Mouse (Mus musculus) CH12F3 (cell line): ENCODE results near the gene Vps37b.

ENCODE experiments used
- in situ Hi-C: fragments of 300-500 bp; cut with MboI; formaldehyde crosslinking; loops from 2 replicates; pipeline ENCODE4 v1.14.3; 2020; ENCODE audit warnings: low sequenced_read_pairs

The Vps37b gene

DNA sequence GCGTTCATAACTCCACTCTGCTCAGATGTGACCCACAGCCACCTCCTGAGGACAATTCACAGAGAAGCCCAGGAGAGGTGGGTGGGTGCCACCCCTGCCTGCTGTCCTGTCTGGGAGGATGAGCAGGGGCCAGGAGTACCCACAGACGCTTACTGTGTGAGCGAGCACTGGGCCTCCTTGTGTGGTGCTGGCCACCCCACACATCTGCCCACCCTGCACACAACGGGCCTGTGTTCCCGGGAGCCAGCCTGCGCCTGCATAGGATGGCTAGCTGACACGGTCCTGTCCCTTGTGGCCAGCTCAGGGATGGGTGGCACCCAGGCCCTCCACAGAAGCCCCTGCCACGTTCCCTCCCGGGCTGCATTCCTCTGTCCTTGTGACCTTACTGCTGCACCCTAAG is 46.6 kb downstream of the Vps37b start:
- in situ Hi-C loops = loop anchor here (5.0 kb wide), 1 partner anchor 38 kb away; no protein-coding TSS in a partner anchor

DNA sequence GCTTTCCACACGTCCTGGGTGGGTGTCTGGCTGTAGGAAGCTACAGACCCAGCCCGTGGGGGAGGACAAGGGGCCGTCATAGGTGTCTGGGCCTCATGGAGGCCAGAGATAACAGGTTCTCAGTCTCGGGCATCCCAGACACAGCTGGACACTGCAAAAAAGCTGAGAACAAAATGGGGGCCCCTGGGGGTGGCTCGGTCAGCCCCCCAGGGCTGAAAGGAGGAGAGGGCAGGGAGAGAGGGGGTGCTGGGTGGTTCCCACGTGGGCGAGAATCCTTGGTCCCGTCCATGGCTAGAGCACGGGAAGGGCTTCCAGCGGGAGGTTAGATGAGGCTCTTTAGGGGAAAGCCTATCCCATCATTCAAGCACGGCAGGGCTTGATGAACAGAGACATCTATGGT is 49.2 kb downstream of the Vps37b start:
- in situ Hi-C loops = no loop called here

DNA sequence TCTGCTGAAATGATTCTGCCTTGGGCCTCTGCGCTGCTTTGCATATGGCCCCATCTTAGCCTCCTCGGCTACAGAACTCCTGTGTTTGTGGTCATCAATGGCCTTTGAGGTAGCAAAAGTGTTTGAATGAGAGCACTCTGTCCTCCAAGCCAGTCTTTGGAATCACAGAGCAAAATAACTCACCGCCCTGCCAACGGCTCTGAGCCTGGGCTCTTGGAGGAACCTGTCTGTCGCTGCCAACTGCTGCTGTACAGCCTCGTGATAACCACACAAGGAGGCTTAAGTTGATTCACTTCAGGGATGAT is 50.9 kb downstream of the Vps37b start:
- in situ Hi-C loops = no loop called here

DNA sequence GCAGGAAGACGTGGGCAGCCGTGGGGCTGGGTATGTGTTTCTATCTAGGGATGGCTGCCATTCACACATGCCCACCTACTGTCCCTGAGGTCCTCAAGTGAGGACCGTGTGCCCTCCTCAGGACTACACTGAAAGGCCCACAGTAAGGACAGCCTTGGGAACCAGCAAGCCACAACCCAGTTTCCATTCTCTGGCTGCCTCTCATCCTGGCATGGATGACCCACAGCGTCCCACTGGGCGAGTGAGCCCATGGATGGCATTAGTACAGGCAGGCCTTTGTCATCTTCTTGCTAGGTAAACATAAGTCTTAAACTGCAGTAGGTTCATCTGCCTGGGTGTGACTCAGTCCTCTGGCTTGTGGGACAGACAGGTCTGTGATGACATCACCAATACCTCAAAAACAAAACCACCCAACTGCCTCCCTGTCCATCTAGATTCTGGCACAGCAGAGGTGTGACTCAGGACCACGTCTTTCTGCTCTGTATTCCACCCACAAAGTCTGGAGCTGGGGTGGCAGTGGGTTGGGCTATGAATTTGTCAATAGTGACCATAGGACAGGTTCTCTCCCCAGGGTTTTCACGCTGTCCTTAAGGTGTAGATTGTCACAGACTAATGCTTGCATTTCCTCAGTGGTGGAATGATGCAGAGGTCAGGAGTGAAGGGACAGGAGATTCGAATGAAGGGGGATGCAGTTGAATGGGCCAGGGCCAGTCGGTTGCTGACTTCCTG is 51.4 kb downstream of the Vps37b start:
- in situ Hi-C loops = no loop called here

DNA sequence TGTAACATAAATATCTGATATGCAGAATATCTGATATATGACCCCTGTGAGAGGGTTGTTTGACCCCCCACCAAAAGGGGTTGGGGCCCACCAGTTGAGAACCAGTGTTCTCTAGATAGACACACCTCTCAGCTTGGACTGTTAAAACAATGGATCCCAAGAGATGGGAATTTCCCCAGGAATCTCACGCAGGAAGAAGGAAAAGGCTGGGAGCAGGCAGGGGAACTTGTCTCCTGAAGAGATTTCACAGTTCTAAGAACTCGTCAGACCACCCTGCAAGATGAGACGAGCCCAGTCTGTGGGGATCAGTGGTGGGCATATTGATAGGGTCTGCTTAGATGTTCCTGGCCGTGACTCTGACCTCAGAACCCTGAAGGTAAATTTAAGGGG is 52.1 kb downstream of the Vps37b start:
- in situ Hi-C loops = no loop called here

DNA sequence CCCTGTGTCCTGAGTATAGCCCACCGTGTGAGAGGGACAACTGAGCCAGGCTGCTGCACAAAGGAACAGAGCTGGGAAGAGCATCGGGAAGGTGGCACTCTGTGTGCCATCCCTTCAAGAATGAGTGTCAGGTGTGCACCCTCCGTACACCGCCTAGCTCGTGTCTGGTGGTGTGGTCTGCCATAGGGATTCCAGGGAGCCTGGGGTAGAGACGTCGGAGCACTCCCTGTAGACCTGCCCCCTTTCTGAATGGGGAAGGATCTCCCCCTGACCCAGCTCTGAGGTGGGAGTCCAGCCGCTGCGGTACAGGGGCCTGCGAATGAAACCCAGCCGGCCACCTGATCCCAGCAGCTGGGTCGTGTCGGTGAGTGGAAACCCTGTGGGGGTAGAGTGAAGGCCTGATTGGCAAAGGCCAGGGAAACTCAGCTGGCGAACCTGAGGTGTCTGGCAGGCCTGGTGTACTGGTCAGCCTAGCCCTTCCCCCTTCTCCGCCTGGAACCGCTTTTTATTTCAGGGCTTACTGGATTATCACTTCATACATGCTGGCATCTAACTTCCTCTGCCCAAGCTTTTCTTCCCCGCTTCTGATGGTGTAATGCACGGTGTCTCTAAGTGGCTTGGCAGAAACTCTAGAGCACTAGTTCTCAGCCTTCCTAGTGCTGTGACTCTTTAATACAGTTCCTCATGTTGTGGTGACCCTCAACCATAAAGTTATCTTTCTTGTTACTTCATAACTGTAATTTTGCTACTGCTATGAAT is 52.7 kb downstream of the Vps37b start:
- in situ Hi-C loops = no loop called here

DNA sequence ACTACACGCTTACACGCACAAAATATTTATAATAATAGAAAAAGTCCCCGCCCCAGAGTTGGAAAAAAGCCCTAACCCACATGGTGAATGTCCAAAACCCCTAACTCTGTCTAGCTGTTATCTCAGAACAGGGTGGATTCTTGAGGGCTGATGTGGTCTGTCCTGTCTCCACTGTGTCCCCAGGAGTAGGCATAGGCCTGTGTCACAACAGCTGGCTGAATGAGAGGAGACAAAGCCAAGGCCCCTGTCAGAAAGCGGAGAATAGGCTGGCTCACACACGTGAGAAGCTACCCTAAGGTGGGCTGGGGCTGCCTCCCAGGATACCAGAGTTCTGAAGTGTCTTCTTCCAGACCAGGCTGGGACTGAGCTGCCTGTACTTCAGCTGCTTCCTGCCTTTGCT is 53.9 kb downstream of the Vps37b start:
- in situ Hi-C loops = no loop called here

DNA sequence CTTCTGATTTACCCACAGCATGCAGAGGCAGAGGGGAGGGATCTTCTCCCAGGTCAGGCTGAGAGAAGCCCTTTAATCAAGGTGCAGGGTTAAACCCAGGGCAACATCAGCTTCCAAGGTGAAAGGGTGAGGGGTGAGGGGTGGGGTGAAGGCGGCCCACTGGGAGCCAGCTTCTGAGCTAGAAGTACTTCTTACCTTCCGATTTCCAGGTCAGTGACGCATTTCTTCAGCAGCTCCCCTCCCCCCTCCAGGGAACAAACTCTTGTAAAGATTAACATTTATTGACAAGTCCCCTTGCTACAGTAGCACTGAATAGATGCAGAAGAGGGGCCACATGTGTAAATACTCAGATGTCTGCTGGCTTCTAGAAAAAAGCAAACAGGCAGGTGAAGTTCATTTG is 54.8 kb downstream of the Vps37b start:
- in situ Hi-C loops = no loop called here

DNA sequence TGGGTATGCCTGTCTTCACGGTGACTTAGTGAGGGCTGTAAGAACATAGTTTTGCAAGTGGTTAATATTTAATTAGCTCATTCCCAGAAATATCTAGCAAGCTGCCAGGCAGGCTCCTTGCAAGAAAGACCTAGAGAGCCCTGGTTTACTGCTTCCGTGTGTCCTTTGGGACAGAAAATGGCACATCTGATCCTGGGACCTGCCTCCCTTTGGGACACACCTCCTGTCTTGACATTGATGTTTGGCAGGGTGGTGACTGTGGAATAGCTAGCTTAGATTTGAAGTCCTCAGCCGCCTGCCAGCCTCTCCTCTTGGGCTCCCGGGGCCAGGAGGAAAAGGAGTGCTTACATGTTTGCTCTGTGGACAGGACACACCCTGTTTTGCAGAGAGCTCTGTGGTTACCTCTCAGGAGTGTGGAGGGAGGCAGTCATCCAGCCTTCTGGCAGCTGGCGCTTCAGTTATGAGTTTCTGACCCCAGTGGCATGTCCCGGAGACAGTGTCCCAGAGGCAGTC is 56.3 kb downstream of the Vps37b start:
- in situ Hi-C loops = no loop called here

DNA sequence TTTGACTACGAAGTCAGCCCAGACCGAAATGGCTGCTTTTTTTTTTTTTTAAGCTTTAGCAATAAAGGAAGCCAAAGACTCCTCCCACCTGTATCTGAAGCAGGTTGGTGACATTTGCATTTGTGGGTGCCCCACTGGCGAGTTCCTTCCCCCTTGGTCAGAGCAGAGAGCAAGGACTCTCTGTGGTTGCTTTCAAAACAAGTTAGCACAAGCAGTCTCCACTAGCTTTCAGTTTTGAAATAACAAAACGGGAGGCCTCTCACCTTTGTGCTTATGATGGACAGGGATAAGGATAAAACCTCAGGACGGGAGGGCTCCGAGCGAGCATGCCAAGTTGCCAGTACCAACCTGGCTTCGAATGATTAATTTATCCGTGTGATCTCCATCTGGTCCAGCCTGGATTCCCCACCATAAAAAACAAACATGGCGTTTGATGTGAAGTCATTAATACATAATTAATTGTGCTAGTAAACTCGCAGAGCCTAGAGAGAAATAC is 57.4 kb downstream of the Vps37b start:
- in situ Hi-C loops = no loop called here

DNA sequence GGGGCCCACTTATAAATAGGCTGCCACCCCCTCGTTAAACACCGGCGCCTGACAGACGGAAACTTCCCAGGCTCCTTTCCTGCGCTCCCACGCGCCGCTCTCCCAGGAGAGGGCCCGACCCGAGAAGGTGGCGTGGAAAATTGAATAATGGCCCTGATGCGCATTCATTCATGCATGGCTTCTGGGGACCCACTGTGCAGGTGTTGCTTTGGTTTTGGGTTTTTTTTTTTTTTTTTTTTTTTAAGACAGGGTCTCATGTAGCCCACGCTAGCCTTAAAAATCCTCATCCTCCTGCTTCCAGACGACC is 57.9 kb downstream of the Vps37b start:
- in situ Hi-C loops = no loop called here

DNA sequence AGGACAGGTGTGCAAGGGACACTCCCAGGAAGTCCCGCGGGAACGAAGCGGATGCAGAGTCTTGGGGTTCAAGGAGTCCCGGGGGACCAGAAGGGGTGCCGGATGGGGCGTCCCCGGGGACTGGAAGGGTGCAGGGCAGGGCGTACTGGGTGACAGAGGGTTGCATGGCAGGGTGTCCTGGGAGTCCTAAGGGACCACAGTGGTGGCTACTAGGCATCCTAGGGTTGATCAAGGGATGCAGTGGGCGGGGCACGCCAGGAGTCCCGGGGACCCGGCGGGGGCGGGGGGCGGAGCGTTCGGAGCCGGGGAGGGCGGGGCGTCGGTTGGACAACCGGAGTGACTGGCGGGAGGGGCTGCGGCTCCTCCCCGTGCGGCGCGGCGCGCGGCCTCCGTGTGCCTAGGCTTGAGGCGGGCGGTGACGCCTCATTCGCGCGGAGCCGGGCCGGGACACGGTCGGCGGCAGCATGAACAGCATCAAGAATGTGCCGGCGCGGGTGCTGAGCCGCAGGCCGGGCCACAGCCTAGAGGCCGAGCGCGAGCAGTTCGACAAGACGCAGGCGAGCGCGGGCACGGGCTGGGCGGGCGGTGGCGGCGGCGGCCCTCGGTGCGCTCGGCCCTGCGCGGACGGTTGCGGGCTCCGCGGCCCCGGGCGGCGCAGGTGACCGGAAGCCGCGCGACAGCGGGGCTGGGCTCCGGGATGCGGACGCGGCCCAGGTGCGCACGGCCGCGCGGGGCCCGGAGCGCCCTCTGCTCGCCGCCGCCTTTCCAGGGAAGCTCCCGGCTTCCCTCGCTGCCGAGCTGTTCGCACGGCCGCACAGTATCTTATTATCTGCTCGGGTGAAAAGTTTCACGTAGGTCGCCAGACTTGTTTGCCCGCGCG is 58.5 kb downstream of the Vps37b start, which contains the start of gene Hip1r:
TSS of gene Hip1r (plus strand) at position 330 of the 880 bp plus-strand sequence.
- in situ Hi-C loops = no loop called here

DNA sequence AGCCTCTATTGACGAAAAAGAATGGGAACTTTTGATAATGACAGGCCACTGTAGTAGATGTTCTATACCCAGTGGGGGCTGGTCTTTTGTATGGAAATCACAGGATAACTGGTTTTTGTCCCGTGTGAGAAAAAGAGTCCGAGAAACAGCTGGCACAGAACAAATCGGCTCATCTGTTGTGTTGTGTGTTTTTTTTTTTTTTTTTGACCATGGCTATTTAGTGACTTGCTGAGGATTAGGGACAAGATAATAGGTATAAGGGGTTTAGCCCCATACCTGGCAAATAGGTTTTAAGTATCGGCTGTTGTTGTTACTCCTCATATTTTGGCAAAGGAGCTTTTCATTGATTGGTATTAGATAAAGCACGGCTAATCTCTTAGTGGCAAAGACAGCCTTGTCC is 59.6 kb downstream of the Vps37b start:
- in situ Hi-C loops = no loop called here

DNA sequence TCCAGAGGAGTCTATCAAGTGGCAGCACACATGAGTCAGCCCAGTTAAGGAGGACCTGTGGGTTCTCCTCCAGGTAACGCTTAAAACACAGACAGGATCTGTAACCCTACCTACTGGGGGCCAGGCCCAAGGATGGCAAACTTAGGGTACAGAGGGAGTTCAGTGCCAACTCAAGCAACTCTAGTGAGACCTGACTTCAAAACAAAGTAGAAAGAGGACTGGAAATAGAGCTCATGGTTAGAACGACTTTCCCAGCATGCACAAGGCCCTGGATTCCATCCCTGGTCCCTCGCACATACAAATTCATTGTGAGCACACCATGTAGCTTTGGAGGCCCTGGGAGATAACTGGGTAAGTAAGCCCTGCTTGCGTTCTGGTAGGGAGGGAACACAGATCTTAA is 61.5 kb downstream of the Vps37b start:
- in situ Hi-C loops = no loop called here

DNA sequence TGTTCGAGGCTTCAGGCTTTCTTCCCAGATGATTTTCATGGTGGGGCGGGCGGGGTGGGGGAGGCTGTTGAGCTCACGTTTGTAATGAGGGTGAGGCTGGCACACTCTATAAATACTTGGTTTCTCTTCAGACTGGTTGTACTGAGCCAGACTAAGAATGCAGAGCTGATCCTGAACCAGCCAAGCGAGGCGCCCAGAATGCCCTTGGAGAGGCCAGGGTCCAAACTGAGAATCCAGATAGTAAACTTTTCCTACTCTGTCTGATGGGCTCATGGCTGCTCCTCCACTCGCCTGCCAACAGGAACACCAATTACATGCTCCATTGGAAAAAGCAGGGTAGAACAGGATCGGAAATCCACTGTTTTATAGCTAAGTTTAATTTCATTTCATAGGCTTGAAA is 62.9 kb downstream of the Vps37b start:
- in situ Hi-C loops = no loop called here

DNA sequence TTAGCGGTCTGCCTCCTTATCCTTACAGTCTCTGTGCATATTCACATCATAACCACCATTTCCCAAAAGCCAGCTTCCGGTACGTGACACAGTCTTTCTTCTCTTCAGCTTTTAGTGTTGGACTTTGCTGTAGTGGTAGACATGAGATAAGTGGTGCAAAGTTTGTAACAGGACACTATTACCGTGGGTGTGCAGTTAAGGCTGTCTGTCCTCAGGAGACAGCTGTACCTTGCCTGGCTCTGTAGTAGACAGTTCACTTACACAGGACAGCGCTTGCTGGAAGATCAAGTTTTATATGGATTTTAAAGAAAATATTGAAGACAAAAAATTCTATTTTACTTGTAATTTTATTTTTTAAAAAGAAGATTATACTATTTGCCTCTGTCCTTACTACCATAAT is 63.6 kb downstream of the Vps37b start:
- in situ Hi-C loops = no loop called here

DNA sequence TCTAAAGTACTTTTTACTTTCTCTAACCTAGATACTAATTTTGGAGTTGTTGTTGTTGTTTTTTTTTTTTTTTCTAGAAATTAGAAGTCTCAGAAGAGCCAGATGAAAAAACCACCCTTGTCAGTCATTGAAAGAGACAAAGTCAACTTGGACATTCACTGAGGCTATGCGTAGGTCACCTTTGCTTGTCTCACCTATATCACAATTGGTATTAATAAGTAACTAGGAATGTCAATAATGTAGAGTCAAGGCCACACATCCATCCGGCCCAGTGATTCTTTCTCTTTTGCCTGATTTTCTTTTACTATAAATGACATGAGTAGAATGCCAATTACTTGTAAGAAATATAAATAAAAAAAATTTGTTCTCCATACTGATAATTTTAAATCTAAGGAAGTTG is 65.3 kb downstream of the Vps37b start:
- in situ Hi-C loops = no loop called here

DNA sequence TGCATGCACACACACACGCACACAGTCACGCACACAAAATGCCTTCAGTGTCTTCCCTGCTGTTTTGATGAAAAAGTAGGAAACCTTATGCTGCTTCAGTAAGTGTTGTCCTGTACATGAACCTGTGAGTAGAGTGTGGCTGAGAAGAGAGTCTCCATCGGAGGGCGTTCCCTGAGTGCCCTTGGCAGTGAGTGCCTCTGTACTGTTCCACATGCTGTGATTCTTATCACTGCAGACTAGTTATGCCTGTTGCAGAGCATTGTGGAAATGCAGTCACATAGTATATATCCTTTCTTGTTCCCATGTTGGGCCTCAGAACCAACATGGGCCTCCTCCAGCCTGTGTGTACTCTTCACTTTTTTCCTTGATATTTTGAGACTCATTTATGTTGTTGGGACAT is 67.9 kb downstream of the Vps37b start:
- in situ Hi-C loops = no loop called here

DNA sequence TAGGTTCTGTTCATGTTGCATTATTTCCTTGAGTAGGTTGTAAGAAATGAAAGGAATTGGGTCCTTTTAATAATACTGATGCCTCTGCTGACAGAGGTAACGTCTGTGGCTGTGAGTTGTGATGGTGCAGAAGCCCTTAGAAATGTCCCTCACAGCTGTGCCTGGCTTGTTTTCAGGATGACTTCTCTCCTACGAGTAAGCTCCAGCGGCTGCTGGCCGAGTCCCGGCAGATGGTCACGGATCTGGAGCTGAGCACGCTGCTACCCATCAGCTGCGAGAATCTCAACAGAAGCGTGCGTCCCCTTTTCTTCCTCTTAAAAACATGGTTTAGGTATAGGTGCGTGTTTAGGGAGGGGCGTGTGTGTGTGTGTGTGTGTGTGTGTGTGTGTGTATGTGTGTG is 71.0 kb downstream of the Vps37b start:
- in situ Hi-C loops = no loop called here

DNA sequence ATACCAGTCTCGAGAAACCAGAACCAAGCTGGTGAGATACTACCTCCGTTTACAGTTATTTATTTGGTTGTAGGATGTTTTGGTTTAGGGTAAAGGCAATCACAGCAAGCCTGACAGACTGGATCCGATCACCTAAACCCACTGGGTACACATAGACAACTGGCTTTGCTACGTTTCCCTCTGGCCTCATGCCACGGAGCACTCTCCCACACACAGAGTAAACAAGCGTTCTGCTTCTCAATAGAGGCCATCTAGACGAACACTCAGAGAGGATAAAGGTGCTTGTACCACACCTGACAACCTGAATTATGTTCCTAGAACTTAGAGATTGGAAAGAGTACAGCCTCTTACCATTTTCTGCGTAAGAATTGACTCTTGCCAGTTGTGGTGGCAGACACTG is 71.9 kb downstream of the Vps37b start:
- in situ Hi-C loops = no loop called here

DNA sequence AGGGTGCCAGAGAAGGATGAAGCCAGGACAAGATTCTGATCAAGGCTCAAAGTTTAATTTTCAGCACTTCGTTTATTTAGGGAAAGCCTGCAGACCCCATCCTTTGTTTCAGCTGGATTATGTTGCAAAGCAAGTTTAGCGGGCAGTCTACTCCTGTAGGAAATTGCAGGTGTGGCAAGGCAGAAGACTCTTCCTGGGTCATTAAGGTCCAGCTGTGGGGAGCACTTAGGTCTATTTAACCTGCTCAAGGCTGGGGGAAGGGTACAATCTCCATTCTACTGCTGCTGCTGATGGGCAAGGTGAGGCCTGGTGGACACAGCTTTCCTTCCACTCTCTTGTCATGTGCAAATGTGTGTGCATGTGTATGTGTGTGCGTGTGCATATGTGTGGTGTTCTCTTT is 73.1 kb downstream of the Vps37b start:
- in situ Hi-C loops = no loop called here

DNA sequence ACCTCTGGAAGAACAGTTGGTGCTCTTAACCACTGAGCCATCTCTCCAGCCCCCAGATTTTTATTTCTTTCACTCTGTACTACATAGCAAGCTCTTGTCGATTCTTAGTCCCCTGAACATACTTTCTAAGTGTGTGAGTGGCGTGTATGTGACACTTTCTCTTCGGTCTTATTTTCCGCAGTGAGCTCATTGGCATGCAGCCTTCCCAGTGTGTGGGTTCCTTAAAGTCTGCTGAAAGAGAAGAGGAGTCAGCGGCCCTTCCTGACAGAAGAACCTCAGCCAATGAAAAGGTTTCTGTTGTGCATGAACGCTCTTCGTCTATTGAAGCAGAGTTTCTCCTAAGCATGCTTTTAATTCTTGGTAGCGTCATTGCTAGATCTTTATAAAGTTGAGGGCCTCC is 74.9 kb downstream of the Vps37b start:
- in situ Hi-C loops = no loop called here
